Mouse (Mus musculus): Measurements from ENCODE around the gene St6galnac3. TPM values are rescaled to one million over a fixed set of nuclear protein-coding genes. Genes with fewer than 3 reads are reported as not detected.
A peak's percentile ranks its signal among the peaks of the same experiment; 100 is the strongest.
"Not testable (repeated sequence)": the region's sequence is repeated elsewhere in the genome, so short reads cannot be mapped to it uniquely, and the experiment has no call there.

Gene St6galnac3
- polyA plus RNA-seq, 1 experiment from 2014 or later = 4.5 TPM

GRCm38 (mm10) chr3:153764760-153765159, 39.8 kb upstream of the St6galnac3 start:
- ATAC-seq (ENCODE audit: low FRiP score, low TSS enrichment) (no peak), DNase-seq (ENCODE audit: low spot score) (no peak)
- no peaks in the 10 kb centered on the region for H3K9me3 ChIP-seq (ENCODE audit: control insufficient read depth, low read length)
- WGBS = 47% methylated on average over 5 of the region's 5 CpGs
- H3K4me1 ChIP-seq (replicated peaks; ENCODE audit: control insufficient read depth, insufficient read depth) = no peaks in the 10 kb centered on the region
- TF ChIP-seq EP300 (optimal IDR thresholded peaks at IDR 0.05) (no peak), CTCF (IDR thresholded peaks at IDR 0.05; ENCODE audit: low read depth) (no peak)
- H3K27ac ChIP-seq (replicated peaks) = no peak overlapping the region
- H3K27me3 ChIP-seq (ENCODE audit: control insufficient read depth, insufficient read depth, low read length) = no peaks in the 10 kb centered on the region
- H3K4me3 ChIP-seq (ENCODE audit: low read depth, low read length) = no peak overlapping the region
- no peaks in the 10 kb centered on the region for H3K36me3 ChIP-seq (ENCODE audit: control insufficient read depth, insufficient read depth, low read length)
- no peak overlapping the region for H3K9ac ChIP-seq (ENCODE audit: low read length)
- H3K4me2 ChIP-seq (replicated peaks; ENCODE audit: low read depth) = no peak overlapping the region

- no peaks in the 10 kb centered on the region for H3K36me3 ChIP-seq (ENCODE audit: control insufficient read depth, insufficient read depth, low read length)
- H3K4me1 ChIP-seq (replicated peaks; ENCODE audit: control insufficient read depth, insufficient read depth) = no peaks in the 10 kb centered on the region
- no peak overlapping the region for H3K4me3 ChIP-seq (ENCODE audit: low read depth, low read length)
- no peaks in the 10 kb centered on the region for H3K9me3 ChIP-seq (ENCODE audit: control insufficient read depth, low read length)
- TF ChIP-seq CTCF (IDR thresholded peaks at IDR 0.05; ENCODE audit: low read depth) (no peak), EP300 (optimal IDR thresholded peaks at IDR 0.05) (no peak)
- H3K9ac ChIP-seq (ENCODE audit: low read length) = no peak overlapping the region
- H3K27me3 ChIP-seq (ENCODE audit: control insufficient read depth, insufficient read depth, low read length) = no peaks in the 10 kb centered on the region
- DNase-seq (ENCODE audit: low spot score) = no peak
- WGBS = 79% methylated on average over 17 of the region's 17 CpGs
- H3K4me2 ChIP-seq (replicated peaks; ENCODE audit: low read depth) = no peak overlapping the region
- ATAC-seq (ENCODE audit: low FRiP score, low TSS enrichment) = no peak
- no peak overlapping the region for H3K27ac ChIP-seq (replicated peaks)
These were observed 36.2 kb upstream of the St6galnac3 start for GRCm38 (mm10) chr3:153761171-153761570.

- Histone ChIP-seq H3K36me3 (ENCODE audit: control insufficient read depth, insufficient read depth, low read length) (no peaks in the 10 kb centered on the region), H3K27ac (replicated peaks) (no peak overlapping the region), H3K9ac (ENCODE audit: low read length) (no peak overlapping the region), H3K4me1 (replicated peaks; ENCODE audit: control insufficient read depth, insufficient read depth) (no peaks in the 10 kb centered on the region), H3K4me3 (ENCODE audit: low read depth, low read length) (no peak overlapping the region), H3K4me2 (replicated peaks; ENCODE audit: low read depth) (no peak overlapping the region), H3K9me3 (ENCODE audit: control insufficient read depth, low read length) (no peaks in the 10 kb centered on the region), H3K27me3 (ENCODE audit: control insufficient read depth, insufficient read depth, low read length) (no peaks in the 10 kb centered on the region)
- no peak for DNase-seq (ENCODE audit: low spot score)
- no peak for ATAC-seq (ENCODE audit: low FRiP score, low TSS enrichment)
- TF ChIP-seq CTCF (IDR thresholded peaks at IDR 0.05; ENCODE audit: low read depth) (no peak), EP300 (optimal IDR thresholded peaks at IDR 0.05) (no peak)
These were observed 34.3 kb upstream of the St6galnac3 start for GRCm38 (mm10) chr3:153759269-153759668.

DNA sequence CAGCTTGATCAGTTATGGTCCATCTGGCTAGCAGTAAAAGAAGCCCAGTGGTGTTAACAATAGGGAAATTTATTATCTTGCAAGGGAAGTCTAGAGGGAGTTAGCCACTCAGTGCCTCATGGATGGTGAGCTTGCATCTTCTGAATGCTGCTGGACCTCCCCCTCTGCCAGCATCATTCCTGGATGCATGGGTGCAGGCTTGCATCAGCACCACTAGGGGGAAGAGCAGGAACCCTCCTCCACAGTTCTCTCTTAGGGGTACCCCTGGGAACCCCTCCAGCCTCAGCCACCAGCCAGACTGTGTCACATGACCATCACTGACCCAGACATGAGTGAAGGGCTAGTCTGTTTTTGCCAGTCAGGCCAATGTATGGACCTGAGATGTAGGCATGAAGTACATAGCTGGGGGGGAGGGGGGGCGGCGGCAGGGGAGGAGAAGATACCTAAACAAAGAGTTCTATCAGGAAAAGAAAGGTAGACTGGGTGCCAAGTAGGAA, 31.6 kb upstream of the St6galnac3 start:
- no peaks in the 10 kb centered on the region for H3K27me3 ChIP-seq (ENCODE audit: control insufficient read depth, insufficient read depth, low read length)
- peak; percentile 37; the same call in 1 of the 2 replicates for TF ChIP-seq CTCF (IDR thresholded peaks at IDR 0.05; ENCODE audit: low read depth)
- no peak for TF ChIP-seq EP300 (optimal IDR thresholded peaks at IDR 0.05)
- H3K4me3 ChIP-seq (ENCODE audit: low read depth, low read length) = no peak overlapping the region
- H3K36me3 ChIP-seq (ENCODE audit: control insufficient read depth, insufficient read depth, low read length) = no peaks in the 10 kb centered on the region
- no peak overlapping the region for H3K9ac ChIP-seq (ENCODE audit: low read length)
- no peaks in the 10 kb centered on the region for H3K9me3 ChIP-seq (ENCODE audit: control insufficient read depth, low read length)
- DNase-seq (ENCODE audit: low spot score) = no peak
- ATAC-seq (ENCODE audit: low FRiP score, low TSS enrichment) = no peak
- no peak overlapping the region for H3K27ac ChIP-seq (replicated peaks)
- H3K4me2 ChIP-seq (replicated peaks; ENCODE audit: low read depth) = no peak overlapping the region
- WGBS = 93% methylated on average over 2 of the region's 2 CpGs
- no peaks in the 10 kb centered on the region for H3K4me1 ChIP-seq (replicated peaks; ENCODE audit: control insufficient read depth, insufficient read depth)

DNA sequence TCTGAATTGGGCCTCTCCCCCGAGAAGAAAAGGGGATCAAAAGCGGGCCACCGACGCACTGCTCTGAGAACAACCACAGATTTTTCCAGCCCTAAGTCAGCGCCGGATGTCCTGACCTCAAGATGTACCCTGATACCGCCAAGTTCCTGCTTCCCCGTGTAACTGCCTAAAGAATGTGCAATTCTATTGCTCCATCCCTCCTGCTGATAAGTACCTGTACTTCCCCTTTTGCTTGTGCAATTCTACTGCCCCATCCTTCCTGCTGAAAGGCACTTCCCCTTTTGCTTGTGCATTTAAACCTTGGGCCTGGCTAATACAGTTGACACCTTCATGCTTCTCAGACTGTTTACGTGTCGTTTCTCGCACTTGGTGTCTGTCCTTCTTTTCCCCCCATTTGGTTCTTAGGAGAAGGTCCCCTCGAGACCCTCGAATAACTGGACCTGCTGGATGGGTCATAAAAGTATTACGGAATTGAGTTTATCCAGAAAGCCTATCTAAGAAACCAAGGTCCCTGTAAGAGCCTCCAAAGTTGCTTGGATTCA, 30.9 kb upstream of the St6galnac3 start:
- H3K9ac ChIP-seq (ENCODE audit: low read length); H3K4me1 ChIP-seq (replicated peaks; ENCODE audit: control insufficient read depth, insufficient read depth); H3K36me3 ChIP-seq (ENCODE audit: control insufficient read depth, insufficient read depth, low read length); H3K27me3 ChIP-seq (ENCODE audit: control insufficient read depth, insufficient read depth, low read length); H3K4me2 ChIP-seq (replicated peaks; ENCODE audit: low read depth); ATAC-seq (ENCODE audit: low FRiP score, low TSS enrichment); H3K9me3 ChIP-seq (ENCODE audit: control insufficient read depth, low read length); H3K27ac ChIP-seq (replicated peaks); H3K4me3 ChIP-seq (ENCODE audit: low read depth, low read length); DNase-seq (ENCODE audit: low spot score): not testable (repeated sequence)
- WGBS = 74% methylated on average over 13 of the region's 14 CpGs

DNA sequence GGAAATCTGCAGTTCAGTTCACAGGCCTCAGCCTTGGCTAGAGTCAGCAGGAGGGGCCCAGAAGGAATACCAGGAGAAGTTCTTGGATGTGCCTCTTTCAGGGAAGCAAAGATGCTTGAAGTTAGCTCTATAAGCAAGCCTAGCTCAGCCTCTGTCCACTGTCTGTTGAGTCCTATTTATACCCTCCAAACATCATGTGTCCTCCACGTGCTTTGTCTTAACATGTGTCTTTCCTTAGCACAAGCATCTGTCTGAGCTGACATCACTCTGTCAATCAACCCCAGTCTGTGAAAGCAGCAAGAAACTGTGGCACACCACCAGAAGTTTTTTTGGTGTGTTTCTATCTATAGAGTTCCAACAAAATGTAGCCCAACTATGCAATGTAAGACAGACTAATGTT, 26.5 kb upstream of the St6galnac3 start:
- Histone ChIP-seq H3K9ac (ENCODE audit: low read length) (no peak overlapping the region), H3K9me3 (ENCODE audit: control insufficient read depth, low read length) (no peaks in the 10 kb centered on the region), H3K4me1 (replicated peaks; ENCODE audit: control insufficient read depth, insufficient read depth) (no peaks in the 10 kb centered on the region), H3K4me3 (ENCODE audit: low read depth, low read length) (no peak overlapping the region), H3K27ac (replicated peaks) (no peak overlapping the region), H3K27me3 (ENCODE audit: control insufficient read depth, insufficient read depth, low read length) (no peaks in the 10 kb centered on the region), H3K4me2 (replicated peaks; ENCODE audit: low read depth) (no peak overlapping the region), H3K36me3 (ENCODE audit: control insufficient read depth, insufficient read depth, low read length) (no peaks in the 10 kb centered on the region)
- WGBS = 47% methylated on average over 1 of the region's 1 CpGs
- no peak for DNase-seq (ENCODE audit: low spot score)
- TF ChIP-seq EP300 (optimal IDR thresholded peaks at IDR 0.05) = no peak
- no peak for TF ChIP-seq CTCF (IDR thresholded peaks at IDR 0.05; ENCODE audit: low read depth)
- ATAC-seq (ENCODE audit: low FRiP score, low TSS enrichment) = no peak
